Comparison of ENCODE assay signal across 8 mouse cellular contexts in genomic region chr3:97680631-97681320, GRCm38 (mm10). TPM values are rescaled to one million over a fixed set of nuclear protein-coding genes. Genes with fewer than 3 reads are reported as not detected.
A peak's percentile ranks its signal among the peaks of the same experiment; 100 is the strongest.
DNase-seq lines count a peak whose midpoint lies in the region; ATAC-seq and TF ChIP-seq lines count a peak whose summit lies in the region.

No protein-coding gene starts in this region.

- H3K9ac ChIP-seq in embryonic facial prominence, embryonic 13.5 days = peak overlapping the region; percentile 69
- peak overlapping the region; percentile 8 for H3K9ac ChIP-seq in heart, adult 2 months (ENCODE audit: low read depth, low read length)
- H3K9ac ChIP-seq in limb, embryonic 13.5 days = peak overlapping the region; percentile 60; the same call in 1 of the 2 replicates
- peak overlapping the region; percentile 47; the same call in 1 of the 2 replicates for H3K9ac ChIP-seq in midbrain, embryonic 14.5 days (replicated peaks; ENCODE audit: low read length)

- H3K27me3 ChIP-seq in embryonic facial prominence, embryonic 13.5 days = peaks cover 25% of the 10 kb centered on the region
- H3K27me3 ChIP-seq in heart, adult 2 months (ENCODE audit: control insufficient read depth, insufficient read depth, low read length) = no peaks in the 10 kb centered on the region
- no peaks in the 10 kb centered on the region for H3K27me3 ChIP-seq in kidney, adult 2 months (replicated peaks; ENCODE audit: control insufficient read depth, insufficient read depth, low read length)
- peaks cover 34% of the 10 kb centered on the region for H3K27me3 ChIP-seq in limb, embryonic 13.5 days
- peaks cover 13% of the 10 kb centered on the region for H3K27me3 ChIP-seq in midbrain, embryonic 14.5 days (ENCODE audit: control insufficient read depth, insufficient read depth, low read length)

- H3K4me1 ChIP-seq in embryonic facial prominence, embryonic 13.5 days = peaks cover 20% of the 10 kb centered on the region
- H3K4me1 ChIP-seq in heart, adult 2 months (ENCODE audit: control insufficient read depth, insufficient read depth, low read length) = no peaks in the 10 kb centered on the region; the same call in 1 of the 2 replicates
- peaks cover 6% of the 10 kb centered on the region; the same call in 1 of the 2 replicates for H3K4me1 ChIP-seq in kidney, adult 2 months (ENCODE audit: control insufficient read depth, insufficient read depth, low read length)
- peaks cover 16% of the 10 kb centered on the region for H3K4me1 ChIP-seq in limb, embryonic 13.5 days
- 0 out of 2 replicates have a peak, but pooled peaks cover 11% of the 10 kb centered on the region for H3K4me1 ChIP-seq in midbrain, embryonic 14.5 days (ENCODE audit: control insufficient read depth, insufficient read depth, low read length)

- DNase-seq in 416B (ENCODE audit: low read depth) = peak; percentile 44
- peak; percentile 54 to 57 for DNase-seq in adrenal gland, postnatal 4 days (ENCODE audit: low spot score in 2 of 2)
- peak; percentile 83 to 86 for DNase-seq in heart, adult 2 months
- DNase-seq in kidney, adult 2 months = peak; percentile 75
- peak; percentile 77 for DNase-seq in midbrain, embryonic 14.5 days
- peak; percentile 74 to 91 for DNase-seq in spleen, adult 18-20 months

- H3K4me3 ChIP-seq in embryonic facial prominence, embryonic 13.5 days = peak overlapping the region; percentile 46
- peak overlapping the region; percentile 45 for H3K4me3 ChIP-seq in heart, adult 2 months
- peak overlapping the region; percentile 55 for H3K4me3 ChIP-seq in kidney, adult 2 months (ENCODE audit: insufficient read depth, low read depth, low read length)
- peak overlapping the region; percentile 43 for H3K4me3 ChIP-seq in limb, embryonic 13.5 days
- H3K4me3 ChIP-seq in midbrain, embryonic 14.5 days (replicated peaks; ENCODE audit: low read depth, low read length) = peak overlapping the region; percentile 34

- H3K9me3 ChIP-seq in embryonic facial prominence, embryonic 13.5 days = no peaks in the 10 kb centered on the region
- no peaks in the 10 kb centered on the region for H3K9me3 ChIP-seq in limb, embryonic 13.5 days
- H3K9me3 ChIP-seq in midbrain, embryonic 14.5 days (ENCODE audit: control insufficient read depth, low read length) = no peaks in the 10 kb centered on the region

- peak; percentile 94 for TF ChIP-seq CTCF in heart, adult 2 months (IDR thresholded peaks at IDR 0.05)
- peak; percentile 75 for TF ChIP-seq CTCF in kidney, adult 2 months (conservative IDR thresholded peaks at IDR 0.05; ENCODE audit: insufficient read depth, insufficient read length, low read depth, low read length)

- TF ChIP-seq POLR2A in heart, adult 2 months (IDR thresholded peaks at IDR 0.05; ENCODE audit: insufficient read depth, low read depth, low read length) = no peak
- TF ChIP-seq POLR2A in kidney, adult 2 months (IDR thresholded peaks at IDR 0.05; ENCODE audit: low read depth, low read length) = no peak

- H3K4me2 ChIP-seq in embryonic facial prominence, embryonic 13.5 days = peak overlapping the region; percentile 83
- H3K4me2 ChIP-seq in limb, embryonic 13.5 days (replicated peaks) = peak overlapping the region; percentile 74
- peak overlapping the region; percentile 67 for H3K4me2 ChIP-seq in midbrain, embryonic 14.5 days (ENCODE audit: low read length)

- 0 out of 2 replicates have a peak, but pooled peaks have one; percentile 25 for TF ChIP-seq EP300 in heart, adult 2 months (IDR thresholded peaks at IDR 0.05; ENCODE audit: insufficient read depth, low read depth, low read length)

- H3K79me2 ChIP-seq in heart, adult 2 months (replicated peaks; ENCODE audit: control insufficient read depth, insufficient read depth, low read length) = no peaks in the 10 kb centered on the region

- peak; percentile 71; the same call in 1 of the 2 replicates for ATAC-seq in embryonic facial prominence, embryonic 13.5 days (ENCODE audit: insufficient number of reproducible peaks, insufficient read depth, low FRiP score, low TSS enrichment, low read depth)
- peak; percentile 74 for ATAC-seq in limb, embryonic 13.5 days (ENCODE audit: low FRiP score, low read depth)
- ATAC-seq in midbrain, embryonic 14.5 days (ENCODE audit: low FRiP score, low TSS enrichment) = peak; percentile 73

- intact Hi-C loops in heart, adult 2 months (cut with DNase I) = loop anchor here (1.0 to 2.0 kb wide), 3 partner anchors 22 to 199 kb away; partner anchors contain the start of gene Prkab2

- no peak overlapping the region for H3K27ac ChIP-seq in embryonic facial prominence, embryonic 13.5 days
- H3K27ac ChIP-seq in heart, adult 2 months = peak overlapping the region; percentile 1
- H3K27ac ChIP-seq in kidney, adult 2 months (ENCODE audit: insufficient read depth, low read depth, low read length) = no peak overlapping the region
- no peak overlapping the region for H3K27ac ChIP-seq in limb, embryonic 13.5 days
- no peak overlapping the region for H3K27ac ChIP-seq in midbrain, embryonic 14.5 days (replicated peaks; ENCODE audit: low read depth, low read length)

- no peaks in the 10 kb centered on the region for H3K36me3 ChIP-seq in embryonic facial prominence, embryonic 13.5 days
- no peaks in the 10 kb centered on the region for H3K36me3 ChIP-seq in heart, adult 2 months (ENCODE audit: control insufficient read depth, insufficient read depth, low read length)
- no peaks in the 10 kb centered on the region for H3K36me3 ChIP-seq in kidney, adult 2 months (ENCODE audit: control insufficient read depth, insufficient read depth, low read length)
- no peaks in the 10 kb centered on the region for H3K36me3 ChIP-seq in limb, embryonic 13.5 days
- no peaks in the 10 kb centered on the region for H3K36me3 ChIP-seq in midbrain, embryonic 14.5 days (ENCODE audit: control insufficient read depth, insufficient read depth, low read length)

- WGBS in embryonic facial prominence, embryonic 13.5 days = 3% methylated on average over 28 of the region's 28 CpGs
- 3% methylated on average over 28 of the region's 28 CpGs for WGBS in heart, adult 2 months
- 6% methylated on average over 28 of the region's 28 CpGs for WGBS in kidney, adult 2 months
- 1% methylated on average over 28 of the region's 28 CpGs for WGBS in limb, embryonic 13.5 days
- WGBS in midbrain, embryonic 14.5 days = 2% methylated on average over 28 of the region's 28 CpGs

RNA-seq across cellular contexts. Expression of gene Gm17651, which starts 6.3 kb away (rescaled TPM):
- total RNA-seq in adrenal gland, postnatal 4 days (2021) = not detected
- polyA plus RNA-seq in embryonic facial prominence, embryonic 13.5 days (2015; fragmentation: Nextera tagmentation; extraction: Ambion mirVana) = not detected in 2 replicates
- not detected for total RNA-seq in heart, adult 2 months (2021)
- polyA plus RNA-seq in heart, adult 2 months (2012; rRNA removed) = not detected in 2 replicates
- polyA plus RNA-seq in kidney, adult 2 months (2012; rRNA removed) = not detected in 2 replicates
- not detected in 2 replicates for polyA plus RNA-seq in limb, embryonic 13.5 days (2015; fragmentation: Nextera tagmentation; extraction: Ambion mirVana)
- polyA plus RNA-seq in midbrain, embryonic 14.5 days (2014; fragmentation: Nextera tagmentation; extraction: Ambion mirVana) = not detected in 2 replicates

RNA-seq across cellular contexts. Expression of gene Prkab2, which starts 22.8 kb away (rescaled TPM):
- total RNA-seq in adrenal gland, postnatal 4 days (2021) = 1 to 10 TPM; 9.4 to 9.8 TPM
- polyA plus RNA-seq in embryonic facial prominence, embryonic 13.5 days (2015; fragmentation: Nextera tagmentation; extraction: Ambion mirVana) = 6.7 and 7.0 TPM in 2 replicates
- 10 to 100 TPM; 20.2 to 20.6 TPM for total RNA-seq in heart, adult 2 months (2021)
- 21.6 and 45.2 TPM in 2 replicates for polyA plus RNA-seq in heart, adult 2 months (2012; rRNA removed)
- polyA plus RNA-seq in kidney, adult 2 months (2012; rRNA removed) = 4.5 and 4.7 TPM in 2 replicates
- 6.8 and 7.8 TPM in 2 replicates for polyA plus RNA-seq in limb, embryonic 13.5 days (2015; fragmentation: Nextera tagmentation; extraction: Ambion mirVana)
- polyA plus RNA-seq in midbrain, embryonic 14.5 days (2014; fragmentation: Nextera tagmentation; extraction: Ambion mirVana) = 8.9 TPM in 2 replicates

RNA-seq across cellular contexts. Expression of gene Fmo5, which starts 52.2 kb away (rescaled TPM):
- total RNA-seq in adrenal gland, postnatal 4 days (2021) = 10 to 100 TPM in 1 of 2 experiments, 1 to 10 TPM in 1; 7.1 to 14.2 TPM
- 2.1 and 3.1 TPM in 2 replicates for polyA plus RNA-seq in embryonic facial prominence, embryonic 13.5 days (2015; fragmentation: Nextera tagmentation; extraction: Ambion mirVana)
- total RNA-seq in heart, adult 2 months (2021) = 10 to 100 TPM; 13.6 to 15.0 TPM
- polyA plus RNA-seq in heart, adult 2 months (2012; rRNA removed) = 7.4 and 12.7 TPM in 2 replicates
- polyA plus RNA-seq in kidney, adult 2 months (2012; rRNA removed) = 7.9 and 9.9 TPM in 2 replicates
- polyA plus RNA-seq in limb, embryonic 13.5 days (2015; fragmentation: Nextera tagmentation; extraction: Ambion mirVana) = 1.6 and 2.0 TPM in 2 replicates
- 0.53 TPM in 1 of 2 replicates, not detected in the other for polyA plus RNA-seq in midbrain, embryonic 14.5 days (2014; fragmentation: Nextera tagmentation; extraction: Ambion mirVana)

Comparison
In these comparisons a context has a peak if more than half of its experiments do, and no peak if none do; other contexts are left out.
1. H3K9ac ChIP-seq: peak in every context shown above with its lines; median percentile 69 in embryonic facial prominence, embryonic 13.5 days; 60 in limb, embryonic 13.5 days; 47 in midbrain, embryonic 14.5 days; 8 in heart, adult 2 months.